Mouse (Mus musculus): ENCODE data around the gene Stag1. TPM values are rescaled to one million over a fixed set of nuclear protein-coding genes. Genes with fewer than 3 reads are reported as not detected.

The Stag1 gene
- polyA plus RNA-seq, 1 experiment from 2014 or later, result 57.1 TPM

GRCm38 (mm10) chr9:100944677-100945365 lies 347.2 kb downstream of the Stag1 start:
- no peak overlapping the region for H3K4me2 ChIP-seq
- H3K27ac ChIP-seq (ENCODE audit: low read depth, low read length), result no peak overlapping the region
- H3K9me3 ChIP-seq (ENCODE audit: control insufficient read depth, low read length), result no peaks in the 10 kb centered on the region
- H3K4me1 ChIP-seq (ENCODE audit: control insufficient read depth, insufficient read depth, low read length), result no peaks in the 10 kb centered on the region
- no peak for DNase-seq (ENCODE audit: low spot score, missing footprints)
- WGBS, result 97% methylated on average over 5 of the region's 5 CpGs
- H3K9ac ChIP-seq (ENCODE audit: low read length), result no peak overlapping the region
- H3K36me3 ChIP-seq (ENCODE audit: control insufficient read depth, insufficient read depth, low read length), result peaks cover 2% of the 10 kb centered on the region; the same call in 1 of the 2 replicates
- no peaks in the 10 kb centered on the region for H3K27me3 ChIP-seq (ENCODE audit: control insufficient read depth, insufficient read depth, low read length)
- no peak overlapping the region for H3K4me3 ChIP-seq (ENCODE audit: low read depth, low read length)
- ATAC-seq (ENCODE audit: low FRiP score), result no peak

GRCm38 (mm10) chr9:100951481-100951880 lies 353.9 kb downstream of the Stag1 start:
- H3K36me3 ChIP-seq (ENCODE audit: control insufficient read depth, insufficient read depth, low read length), result peaks cover 2% of the 10 kb centered on the region
- H3K4me2 ChIP-seq, result no peak overlapping the region
- DNase-seq (ENCODE audit: low spot score, missing footprints), result no peak
- no peak overlapping the region for H3K4me3 ChIP-seq (ENCODE audit: low read depth, low read length)
- no peaks in the 10 kb centered on the region for H3K9me3 ChIP-seq (ENCODE audit: control insufficient read depth, low read length)
- no peaks in the 10 kb centered on the region for H3K27me3 ChIP-seq (ENCODE audit: control insufficient read depth, insufficient read depth, low read length)
- H3K27ac ChIP-seq (ENCODE audit: low read depth, low read length), result no peak overlapping the region
- H3K9ac ChIP-seq (ENCODE audit: low read length), result no peak overlapping the region
- ATAC-seq (ENCODE audit: low FRiP score), result no peak
- WGBS, result 88% methylated on average over 4 of the region's 4 CpGs
- no peaks in the 10 kb centered on the region for H3K4me1 ChIP-seq (ENCODE audit: control insufficient read depth, insufficient read depth, low read length)

GRCm38 (mm10) chr9:100962903-100963427 lies 365.4 kb downstream of the Stag1 start:
- Histone ChIP-seq H3K27ac (ENCODE audit: low read depth, low read length) (peak overlapping the region; percentile 14; the same call in 1 of the 2 replicates), H3K9ac (ENCODE audit: low read length) (no peak overlapping the region), H3K4me3 (ENCODE audit: low read depth, low read length) (no peak overlapping the region), H3K9me3 (ENCODE audit: control insufficient read depth, low read length) (no peaks in the 10 kb centered on the region), H3K4me2 (no peak overlapping the region), H3K27me3 (ENCODE audit: control insufficient read depth, insufficient read depth, low read length) (no peaks in the 10 kb centered on the region; the same call in 1 of the 2 replicates), H3K36me3 (ENCODE audit: control insufficient read depth, insufficient read depth, low read length) (peaks cover 2% of the 10 kb centered on the region; the same call in 1 of the 2 replicates), H3K4me1 (ENCODE audit: control insufficient read depth, insufficient read depth, low read length) (peaks cover 12% of the 10 kb centered on the region)
- DNase-seq (ENCODE audit: low spot score, missing footprints) (peak; percentile 86), ATAC-seq (ENCODE audit: low FRiP score) (peak; percentile 74)
- WGBS, result 58% methylated on average over 5 of the region's 5 CpGs

GRCm38 (mm10) chr9:100963428-100963912 lies 365.9 kb downstream of the Stag1 start:
- Histone ChIP-seq H3K9ac (ENCODE audit: low read length) (no peak overlapping the region), H3K4me3 (ENCODE audit: low read depth, low read length) (no peak overlapping the region), H3K27ac (ENCODE audit: low read depth, low read length) (peak overlapping the region; percentile 14; the same call in 1 of the 2 replicates), H3K27me3 (ENCODE audit: control insufficient read depth, insufficient read depth, low read length) (no peaks in the 10 kb centered on the region; the same call in 1 of the 2 replicates), H3K9me3 (ENCODE audit: control insufficient read depth, low read length) (no peaks in the 10 kb centered on the region), H3K4me1 (ENCODE audit: control insufficient read depth, insufficient read depth, low read length) (peaks cover 12% of the 10 kb centered on the region), H3K36me3 (ENCODE audit: control insufficient read depth, insufficient read depth, low read length) (peaks cover 2% of the 10 kb centered on the region; the same call in 1 of the 2 replicates), H3K4me2 (no peak overlapping the region)
- peak; percentile 88 for DNase-seq (ENCODE audit: low spot score, missing footprints)
- WGBS, result 29% methylated on average over 1 of the region's 1 CpGs
- ATAC-seq (ENCODE audit: low FRiP score), result peak; percentile 86

GRCm38 (mm10) chr9:100964106-100964505 lies 366.5 kb downstream of the Stag1 start:
- whole genome bisulfite sequencing, result 72% methylated on average over 4 of the region's 4 CpGs
- H3K4me1 ChIP-seq (ENCODE audit: control insufficient read depth, insufficient read depth, low read length), result peaks cover 12% of the 10 kb centered on the region
- ATAC-seq (ENCODE audit: low FRiP score), result no peak
- H3K4me2 ChIP-seq, result no peak overlapping the region
- no peak overlapping the region for H3K4me3 ChIP-seq (ENCODE audit: low read depth, low read length)
- no peak for DNase-seq (ENCODE audit: low spot score, missing footprints)
- H3K36me3 ChIP-seq (ENCODE audit: control insufficient read depth, insufficient read depth, low read length), result peaks cover 2% of the 10 kb centered on the region; the same call in 1 of the 2 replicates
- no peaks in the 10 kb centered on the region for H3K9me3 ChIP-seq (ENCODE audit: control insufficient read depth, low read length)
- H3K27ac ChIP-seq (ENCODE audit: low read depth, low read length), result no peak overlapping the region
- H3K9ac ChIP-seq (ENCODE audit: low read length), result no peak overlapping the region
- no peaks in the 10 kb centered on the region; the same call in 1 of the 2 replicates for H3K27me3 ChIP-seq (ENCODE audit: control insufficient read depth, insufficient read depth, low read length)

GRCm38 (mm10) chr9:100969461-100969860 lies 371.9 kb downstream of the Stag1 start:
- ATAC-seq (ENCODE audit: low FRiP score) (no peak), DNase-seq (ENCODE audit: low spot score, missing footprints) (no peak)
- no peaks in the 10 kb centered on the region; the same call in 1 of the 2 replicates for H3K27me3 ChIP-seq (ENCODE audit: control insufficient read depth, insufficient read depth, low read length)
- no peak overlapping the region for H3K9ac ChIP-seq (ENCODE audit: low read length)
- no peak overlapping the region for H3K4me2 ChIP-seq
- H3K27ac ChIP-seq (ENCODE audit: low read depth, low read length), result no peak overlapping the region
- H3K9me3 ChIP-seq (ENCODE audit: control insufficient read depth, low read length), result no peaks in the 10 kb centered on the region
- 87% methylated on average over 2 of the region's 2 CpGs for WGBS
- no peaks in the 10 kb centered on the region for H3K36me3 ChIP-seq (ENCODE audit: control insufficient read depth, insufficient read depth, low read length)
- no peak overlapping the region for H3K4me3 ChIP-seq (ENCODE audit: low read depth, low read length)
- H3K4me1 ChIP-seq (ENCODE audit: control insufficient read depth, insufficient read depth, low read length), result no peaks in the 10 kb centered on the region

GRCm38 (mm10) chr9:100978666-100979065 lies 381.1 kb downstream of the Stag1 start:
- Histone ChIP-seq H3K4me2 (no peak overlapping the region), H3K36me3 (ENCODE audit: control insufficient read depth, insufficient read depth, low read length) (no peaks in the 10 kb centered on the region), H3K27me3 (ENCODE audit: control insufficient read depth, insufficient read depth, low read length) (no peaks in the 10 kb centered on the region), H3K9me3 (ENCODE audit: control insufficient read depth, low read length) (no peaks in the 10 kb centered on the region), H3K9ac (ENCODE audit: low read length) (no peak overlapping the region), H3K4me3 (ENCODE audit: low read depth, low read length) (no peak overlapping the region), H3K4me1 (ENCODE audit: control insufficient read depth, insufficient read depth, low read length) (no peaks in the 10 kb centered on the region), H3K27ac (ENCODE audit: low read depth, low read length) (no peak overlapping the region)
- WGBS, result 93% methylated on average over 5 of the region's 5 CpGs
- ATAC-seq (ENCODE audit: low FRiP score), result no peak
- no peak for DNase-seq (ENCODE audit: low spot score, missing footprints)

GRCm38 (mm10) chr9:100979260-100979659 lies 381.7 kb downstream of the Stag1 start:
- no peak for ATAC-seq (ENCODE audit: low FRiP score)
- no peaks in the 10 kb centered on the region for H3K4me1 ChIP-seq (ENCODE audit: control insufficient read depth, insufficient read depth, low read length)
- no peak for DNase-seq (ENCODE audit: low spot score, missing footprints)

GRCm38 (mm10) chr9:100982786-100983185 lies 385.2 kb downstream of the Stag1 start:
- Histone ChIP-seq H3K9ac (ENCODE audit: low read length) (no peak overlapping the region), H3K27me3 (ENCODE audit: control insufficient read depth, insufficient read depth, low read length) (no peaks in the 10 kb centered on the region), H3K9me3 (ENCODE audit: control insufficient read depth, low read length) (no peaks in the 10 kb centered on the region), H3K27ac (ENCODE audit: low read depth, low read length) (no peak overlapping the region), H3K4me3 (ENCODE audit: low read depth, low read length) (no peak overlapping the region), H3K4me2 (no peak overlapping the region), H3K36me3 (ENCODE audit: control insufficient read depth, insufficient read depth, low read length) (peaks cover 4% of the 10 kb centered on the region; the same call in 1 of the 2 replicates), H3K4me1 (ENCODE audit: control insufficient read depth, insufficient read depth, low read length) (no peaks in the 10 kb centered on the region)
- ATAC-seq (ENCODE audit: low FRiP score), result no peak
- WGBS, result 93% methylated on average over 7 of the region's 7 CpGs
- no peak for DNase-seq (ENCODE audit: low spot score, missing footprints)

More at GRCm38 (mm10) chr9:100979260-100979659, 381.7 kb downstream of the Stag1 start:
- H3K36me3 ChIP-seq (ENCODE audit: control insufficient read depth, insufficient read depth, low read length), result no peaks in the 10 kb centered on the region
- no peak overlapping the region for H3K4me3 ChIP-seq (ENCODE audit: low read depth, low read length)
- H3K27me3 ChIP-seq (ENCODE audit: control insufficient read depth, insufficient read depth, low read length), result no peaks in the 10 kb centered on the region
- H3K4me2 ChIP-seq, result no peak overlapping the region
- no peak overlapping the region for H3K27ac ChIP-seq (ENCODE audit: low read depth, low read length)
- no peaks in the 10 kb centered on the region for H3K9me3 ChIP-seq (ENCODE audit: control insufficient read depth, low read length)
- 86% methylated on average over 5 of the region's 5 CpGs for WGBS
- H3K9ac ChIP-seq (ENCODE audit: low read length), result no peak overlapping the region
